Mouse (Mus musculus) erythroblast, adult 5-6 weeks (primary cell): ENCODE measurements around the gene Gpn3. TPM values are rescaled to one million over a fixed set of nuclear protein-coding genes. Genes with fewer than 3 reads are reported as not detected.

ENCODE experiments used
- ATAC-seq: replicated peaks from 2 replicates; pipeline ENCODE4 v1.8.0; 2016; ENCODE audit warnings: moderate number of reproducible peaks, mild to moderate bottlenecking, moderate TSS enrichment, inconsistent platforms; ENCODE audit not compliant: poor library complexity, low FRiP score, severe bottlenecking
- total RNA-seq, 2 experiments: library from RNA; stranded (forward) in 1 of 2; stranded (reverse) in 1 of 2; fragments of 150-400 nt in 1 of 2; fragments of 200-764, 138-1000 nt in 1 of 2; gene quantifications; 2 replicates each; pipeline versions ENCODE4 v1.2.3 to v1.2.4; 2015 to 2017; ENCODE audit warnings: low replicate concordance in 2 of 2

The Gpn3 gene
- total RNA-seq (2015; ENCODE audit: low replicate concordance), result 21.1 and 35.9 TPM in 2 replicates
- total RNA-seq (2017; ENCODE audit: low replicate concordance), result 25.0 and 53.7 TPM in 2 replicates

DNA sequence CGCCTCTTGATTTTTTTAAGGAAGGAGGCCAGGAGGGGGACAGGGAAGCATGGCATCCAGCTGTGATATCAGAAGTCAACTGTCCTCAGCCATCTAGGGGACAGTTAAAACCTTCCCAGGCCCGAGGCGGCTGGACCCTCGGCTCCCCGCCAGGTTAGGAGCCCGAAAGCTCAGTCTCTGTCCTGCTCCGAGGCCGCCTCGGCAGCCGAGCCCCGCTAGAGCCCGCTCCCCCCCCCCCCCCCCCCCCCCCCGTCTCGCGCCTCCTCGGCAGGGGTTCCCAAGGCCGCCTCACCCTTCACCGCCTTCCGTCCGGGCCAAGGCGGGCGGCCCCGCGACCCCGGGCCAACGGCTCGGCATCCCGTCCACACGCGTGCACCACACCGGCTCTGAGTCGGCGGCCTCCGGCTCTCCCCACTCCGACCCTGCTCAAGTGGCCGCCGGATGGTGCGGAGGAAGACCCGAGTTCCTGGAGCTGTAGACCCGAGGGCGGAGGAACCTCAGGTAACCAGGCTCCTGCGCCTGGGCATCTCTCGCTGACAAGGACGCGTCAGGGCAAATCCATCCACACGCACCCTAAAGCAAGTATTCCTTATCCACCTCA lies at the start of gene Gpn3:
Gpn3 (plus strand) TSS at position 286 of the 601 bp plus-strand sequence.
- ATAC-seq, result peak; percentile 71

DNA sequence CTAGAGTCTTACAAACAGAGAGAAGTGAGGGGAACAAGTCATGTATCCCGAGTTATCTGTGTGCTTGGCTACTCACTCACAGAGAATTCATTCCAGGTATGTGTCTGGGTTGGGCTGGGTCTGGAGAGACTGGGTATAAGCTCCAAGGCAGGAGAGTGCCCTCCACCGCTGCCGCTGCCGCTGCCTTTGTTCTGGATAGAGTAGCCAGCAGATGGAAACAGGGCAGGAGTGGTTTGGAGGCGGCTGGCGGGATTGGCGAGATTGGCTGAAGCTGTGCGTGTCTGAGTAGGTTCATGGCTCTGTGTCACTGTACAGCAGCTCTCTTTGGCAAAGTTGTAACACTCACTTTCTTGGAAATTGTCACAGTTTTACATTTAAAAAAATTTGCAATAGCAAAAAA lies 48.2 kb upstream of the Gpn3 start:
- ATAC-seq, result no peak

DNA sequence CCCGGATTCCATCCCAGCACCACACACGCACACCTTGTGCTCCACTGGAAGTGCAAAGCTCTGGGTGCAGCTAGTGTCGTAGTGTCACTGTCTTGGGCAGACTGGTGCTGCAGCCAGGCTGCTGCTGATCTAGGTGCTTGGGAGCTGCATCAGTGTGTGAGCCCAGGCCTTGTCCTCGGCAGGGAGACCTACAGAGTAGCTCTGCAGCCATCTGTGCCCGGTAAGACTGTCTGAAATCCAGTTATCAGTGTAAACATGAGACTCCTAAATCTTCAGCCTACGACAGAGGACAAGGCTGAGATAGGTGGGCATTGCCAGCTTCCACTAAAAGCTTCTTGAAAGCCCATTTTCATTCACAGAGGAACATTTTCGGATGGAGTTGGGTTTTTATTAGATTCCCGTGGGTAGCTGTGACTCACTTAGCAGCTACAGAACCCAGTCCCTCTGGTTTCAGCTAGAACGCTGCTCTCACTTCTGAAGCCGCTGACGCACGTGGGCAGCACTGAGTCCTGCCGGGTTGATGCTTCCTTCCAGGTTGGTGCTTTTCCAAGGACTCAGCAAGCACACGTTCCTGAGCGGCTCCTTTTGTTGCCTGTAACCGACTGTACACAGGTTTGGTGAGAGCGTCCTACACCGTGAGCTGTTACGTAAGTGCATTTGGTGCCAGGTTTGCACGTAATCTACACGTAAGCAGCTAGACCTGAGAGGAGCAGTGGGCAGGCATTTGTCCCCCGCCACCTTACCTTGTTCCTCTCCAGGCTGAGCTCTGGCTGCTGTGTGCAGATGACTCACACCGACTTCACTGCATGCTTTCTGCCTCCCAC lies 46.9 kb upstream of the Gpn3 start:
- no peak for ATAC-seq

DNA sequence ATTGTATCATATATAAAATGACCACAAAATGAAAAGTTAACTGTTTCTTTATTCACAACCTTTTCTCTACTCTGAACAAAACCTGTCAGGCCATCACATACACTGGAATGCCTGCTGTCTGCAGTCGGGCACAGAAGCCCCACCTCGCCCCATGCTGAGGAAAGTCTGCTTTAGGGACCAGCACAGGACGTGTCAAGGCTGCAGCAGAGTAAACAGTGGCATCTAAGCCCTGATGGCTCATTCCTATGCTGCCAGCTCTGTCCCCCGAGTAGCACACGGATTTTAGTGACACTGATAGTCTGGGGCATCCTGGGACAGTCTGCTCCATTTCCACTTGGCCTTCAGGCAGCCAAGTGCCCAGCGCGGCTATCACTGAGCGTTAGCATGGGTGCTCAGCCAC lies 46.2 kb upstream of the Gpn3 start:
- ATAC-seq, result no peak

DNA sequence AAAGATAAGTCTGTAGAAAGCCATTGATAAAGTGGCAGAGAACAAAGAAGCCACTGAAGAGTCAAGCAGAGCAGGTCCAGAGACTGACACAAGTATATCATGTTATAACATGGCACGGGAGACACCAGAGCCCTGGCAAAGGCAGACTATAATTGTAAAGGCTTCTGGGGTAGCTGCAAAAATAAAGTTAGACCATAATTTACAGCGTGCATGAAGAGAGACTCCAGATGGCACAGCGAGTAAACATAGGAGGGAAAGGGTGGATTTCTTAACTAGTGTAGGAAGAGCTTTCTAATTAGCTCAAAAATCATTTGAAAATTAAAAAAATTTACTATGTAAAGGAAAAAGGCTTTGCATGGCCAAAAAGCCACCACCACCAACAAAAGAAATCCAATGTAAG lies 44.4 kb upstream of the Gpn3 start:
- ATAC-seq, result no peak

DNA sequence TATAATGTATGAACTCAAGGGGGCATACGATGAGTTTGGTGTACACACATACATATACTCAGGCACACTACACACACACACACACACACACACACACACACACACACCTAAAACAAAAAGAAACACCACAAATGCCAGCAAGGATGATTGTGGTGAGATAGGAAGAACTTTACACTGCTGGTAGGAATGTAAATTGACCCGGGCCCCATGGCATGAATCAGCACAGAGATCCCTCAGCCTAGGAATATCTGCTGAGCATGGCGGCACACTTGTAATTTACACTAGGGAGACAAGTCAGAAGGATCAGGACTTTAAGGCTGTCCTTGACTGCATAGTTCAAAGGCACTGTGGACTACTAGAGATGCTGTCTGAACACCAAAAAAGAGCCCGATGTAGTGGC lies 41.4 kb upstream of the Gpn3 start:
- ATAC-seq, result no peak

DNA sequence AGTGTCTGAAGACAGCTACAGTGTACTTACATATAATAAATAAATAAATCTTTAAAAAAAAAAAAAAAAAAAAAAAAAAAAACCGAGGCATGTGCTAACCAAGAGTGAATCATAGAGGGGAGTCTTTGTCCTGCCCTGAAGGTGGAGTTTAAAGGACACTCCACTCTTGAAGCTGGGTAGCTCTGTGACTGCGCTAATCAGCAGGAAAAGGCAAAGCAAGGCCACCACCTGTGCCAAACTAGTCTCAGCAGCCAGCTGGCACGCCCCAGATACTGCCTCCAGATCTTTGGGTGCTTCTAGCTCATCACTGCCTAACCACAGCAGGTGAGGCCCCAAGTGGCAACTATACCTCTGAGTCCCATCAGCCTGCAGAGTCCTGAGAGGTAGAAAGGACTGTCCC lies 37.0 kb upstream of the Gpn3 start:
- no peak for ATAC-seq

DNA sequence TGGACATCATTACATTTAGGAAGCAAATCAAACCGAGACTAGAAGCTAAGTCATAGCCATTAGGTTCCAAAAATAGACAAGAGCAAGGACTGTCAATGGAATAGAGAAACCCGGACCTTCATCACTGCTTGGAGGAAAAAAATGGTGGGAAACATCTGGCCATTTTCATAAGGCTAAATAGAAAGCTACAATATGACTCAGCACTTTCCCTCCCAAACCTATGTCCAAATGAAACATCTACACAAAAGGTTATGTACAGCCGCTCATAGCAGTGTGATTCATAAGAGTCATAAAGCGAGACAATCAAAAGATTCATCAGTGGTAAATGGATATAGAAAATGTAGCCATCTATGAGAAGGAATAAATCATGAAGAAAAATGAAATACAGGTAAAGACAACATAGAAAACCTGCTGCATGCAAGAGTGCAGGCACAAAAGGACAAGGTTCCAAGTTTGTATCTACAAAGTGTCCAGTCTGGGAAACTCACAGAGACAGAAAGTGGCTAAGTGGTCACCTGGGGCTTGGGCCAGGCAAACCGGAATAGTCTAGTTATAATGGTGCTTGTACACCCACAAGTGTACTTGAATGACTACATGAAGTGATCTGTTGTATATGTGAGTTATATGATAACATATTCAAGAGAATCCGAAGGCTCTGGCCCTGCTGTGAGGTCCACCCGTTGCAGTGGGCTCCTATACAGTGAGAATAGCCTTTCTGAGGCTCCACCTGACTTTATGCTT lies 35.0 kb upstream of the Gpn3 start:
- no peak for ATAC-seq

DNA sequence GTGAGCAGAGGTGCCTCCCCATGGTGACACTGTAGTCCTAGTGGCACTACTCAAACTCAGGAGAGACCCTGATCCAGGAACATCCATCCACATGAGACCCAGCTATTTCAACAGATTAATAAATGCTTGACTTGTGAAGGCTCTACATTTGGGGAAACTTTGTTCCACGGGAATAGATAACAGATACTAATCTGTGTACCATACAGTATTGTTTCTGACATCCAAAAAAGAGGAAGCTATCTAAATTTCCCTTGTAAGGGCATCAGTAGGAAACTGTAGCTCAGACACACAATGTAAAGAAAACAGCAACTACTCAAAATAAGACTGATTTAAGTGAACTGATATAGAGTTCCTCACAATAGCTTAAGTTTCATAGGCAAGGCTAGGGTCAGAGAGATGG lies 28.8 kb upstream of the Gpn3 start:
- no peak for ATAC-seq

DNA sequence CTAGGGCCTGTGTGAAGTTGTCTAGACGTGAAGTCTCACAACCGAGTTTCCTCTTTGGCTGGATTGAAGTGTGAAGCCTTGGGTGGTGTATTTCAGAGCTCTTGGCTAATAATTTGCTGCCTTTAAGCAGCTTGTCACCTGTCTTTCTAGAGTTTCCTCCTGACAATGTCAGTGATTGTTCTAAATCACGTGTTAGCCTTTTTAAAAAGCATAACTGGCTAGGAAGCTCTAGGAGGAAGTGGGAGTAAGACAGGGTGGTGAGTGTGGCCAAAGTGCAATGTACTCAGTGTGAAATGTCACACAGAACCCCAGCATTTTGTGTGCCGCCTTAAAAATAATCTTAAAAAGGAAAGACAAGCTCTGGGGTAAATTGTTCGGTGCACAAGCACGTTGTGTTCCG lies 27.9 kb upstream of the Gpn3 start:
- ATAC-seq, result no peak

DNA sequence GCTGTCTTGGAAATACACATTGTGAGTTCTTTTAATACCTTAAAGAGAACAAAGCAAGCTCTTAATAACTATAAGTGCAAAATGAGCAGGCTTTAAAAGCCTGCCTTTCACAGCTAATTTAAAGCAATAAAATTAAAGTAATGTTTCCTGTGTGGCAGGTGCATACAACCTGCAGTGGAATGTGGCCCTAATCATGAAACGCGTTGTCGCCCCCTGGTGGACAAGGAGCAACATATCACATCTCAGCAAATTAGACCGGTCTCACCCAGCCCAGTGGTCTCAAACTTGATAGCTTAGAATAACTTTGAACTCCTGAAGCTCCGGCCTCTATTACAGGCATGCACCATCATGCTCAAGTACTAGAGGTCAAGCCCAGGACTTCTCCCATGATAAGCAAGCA lies 27.4 kb upstream of the Gpn3 start:
- peak; percentile 91 for ATAC-seq

DNA sequence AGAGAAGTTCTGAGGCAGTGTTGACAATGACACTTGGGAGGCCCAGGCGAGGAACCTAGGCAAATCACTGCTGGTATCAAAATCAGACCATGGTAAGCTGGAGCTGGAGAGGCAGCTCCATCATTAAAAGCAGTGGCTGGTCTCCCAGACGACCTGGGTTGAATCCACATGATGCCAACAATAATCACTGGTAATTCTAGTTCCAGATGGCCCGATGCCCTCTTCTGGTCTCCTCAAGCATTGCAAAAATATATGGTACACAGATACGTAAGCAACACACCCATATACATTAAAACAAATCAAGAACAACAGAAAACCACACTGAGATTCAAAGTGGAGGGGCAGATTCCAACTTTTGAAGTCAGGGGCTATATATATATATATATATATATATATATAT lies 25.9 kb upstream of the Gpn3 start:
- ATAC-seq, result no peak

DNA sequence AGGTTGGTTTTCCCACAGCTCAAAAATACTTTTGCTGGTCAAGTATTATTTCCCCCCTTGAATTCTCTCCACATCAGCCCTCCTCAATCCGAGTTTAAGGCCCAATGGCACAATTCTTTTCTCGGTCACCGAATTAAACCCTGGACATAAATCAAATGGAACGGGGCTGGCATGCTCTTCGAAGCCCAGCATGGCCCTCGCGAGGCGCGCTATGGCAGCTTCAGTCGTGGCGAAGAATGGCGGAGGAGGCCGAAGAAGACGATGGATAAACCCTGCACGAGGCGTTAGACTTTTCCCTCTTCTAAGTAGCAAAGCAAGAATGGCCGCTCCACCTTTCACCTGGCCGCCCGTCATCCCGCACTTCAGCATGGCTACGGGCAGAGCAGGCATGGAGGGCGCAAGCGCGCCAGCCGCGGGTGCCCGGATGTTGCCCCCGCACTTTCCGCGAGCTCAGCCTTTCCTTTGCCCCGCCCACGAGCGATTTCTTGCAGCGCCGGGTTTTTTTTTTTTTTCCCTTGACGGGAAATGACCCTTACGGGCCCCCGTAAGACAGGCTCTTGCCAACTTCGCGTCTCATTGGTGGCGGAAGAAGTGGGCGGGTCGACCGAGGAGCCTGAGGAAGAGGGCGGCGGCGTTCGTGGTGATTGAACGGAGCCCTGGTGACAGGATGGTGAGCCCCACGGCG lies 17.7 kb upstream of the Gpn3 start, which contains the start of the genes Rad9b and Vps29:
Rad9b (minus strand) TSS at position 427 of the 685 bp plus-strand sequence.
Vps29 (plus strand) TSS at position 563 of the 685 bp plus-strand sequence.
- ATAC-seq, result peak; percentile 98

DNA sequence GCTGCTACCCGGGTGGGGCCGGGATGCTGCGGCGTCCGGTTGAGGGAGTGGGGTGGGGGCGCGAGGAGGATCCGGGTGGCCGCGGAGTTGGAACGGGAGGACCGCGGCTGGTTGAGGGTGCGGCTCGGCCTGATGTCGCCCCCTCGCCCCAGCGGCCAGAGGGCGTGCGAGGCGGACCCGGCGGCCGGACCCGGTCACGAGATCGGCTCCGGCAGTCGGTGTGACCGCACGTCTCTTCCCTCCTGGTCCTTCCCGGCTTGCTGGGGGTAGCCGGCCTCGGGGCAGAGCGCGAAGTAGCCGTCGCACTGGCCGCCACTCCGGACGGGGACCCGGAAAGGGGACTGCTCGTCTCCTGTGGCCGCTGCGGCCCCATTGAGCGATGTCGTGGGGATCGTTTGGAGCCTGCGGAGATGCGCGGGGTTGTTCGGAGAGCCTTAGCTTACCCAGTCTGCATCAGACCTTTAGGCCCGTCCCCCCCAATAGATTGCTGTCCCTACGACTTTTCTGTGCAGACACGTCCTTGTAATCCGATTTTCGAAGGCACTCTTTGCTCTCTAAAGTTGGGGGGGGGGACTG lies 17.1 kb upstream of the Gpn3 start:
- ATAC-seq, result peak; percentile 10; the same call in 1 of the 2 replicates

DNA sequence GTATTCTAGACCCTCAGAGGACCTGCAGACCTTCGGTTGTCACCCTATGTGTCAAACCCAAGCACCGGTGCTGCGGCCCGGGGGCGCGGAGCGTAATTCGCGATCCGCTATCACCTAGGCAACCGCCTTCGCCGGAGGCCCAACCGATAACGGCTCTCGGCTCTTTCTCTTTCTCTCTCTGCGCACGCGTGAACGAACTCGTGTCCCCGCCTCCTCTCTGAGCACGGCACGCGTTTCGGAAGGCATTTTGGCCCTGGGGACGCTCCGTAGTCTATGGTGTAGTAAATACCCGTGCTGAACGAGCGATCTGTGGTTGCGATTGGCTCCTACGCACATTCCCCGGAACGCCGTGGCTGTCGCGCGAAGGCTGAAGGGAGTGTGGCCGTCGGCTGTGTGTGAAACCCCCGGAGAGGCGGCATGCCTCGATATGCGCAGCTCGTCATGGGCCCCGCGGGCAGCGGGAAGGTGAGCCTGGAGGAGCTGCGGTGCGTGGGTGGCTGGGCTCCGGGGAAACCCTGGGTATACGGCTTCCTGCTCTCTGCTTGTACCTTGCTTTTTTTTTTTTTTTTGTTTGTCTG lies 605 bp downstream of the Gpn3 start, which contains the start of gene Fam216a:
Fam216a (minus strand) TSS at position 173 of the 578 bp plus-strand sequence.
- ATAC-seq, result peak; percentile 93

DNA sequence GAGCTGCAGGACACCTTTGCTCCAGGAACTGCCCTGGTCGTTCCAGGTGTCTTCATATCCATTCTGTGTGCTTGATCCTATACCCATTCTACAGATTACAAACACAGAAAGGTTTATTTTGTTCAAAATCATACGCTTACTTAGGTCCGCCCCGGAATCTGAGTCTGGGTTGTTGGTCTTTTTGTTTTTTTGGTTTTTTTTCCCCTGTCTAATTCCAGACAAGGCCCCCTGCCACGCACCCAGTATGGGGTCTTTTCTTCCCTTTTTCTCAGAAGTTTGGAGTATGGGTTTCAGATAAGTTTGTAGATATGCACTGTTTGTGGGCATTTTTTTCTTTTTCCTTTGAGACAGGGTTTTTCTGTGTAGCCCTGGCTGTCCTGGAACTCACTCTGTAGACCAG lies 1.2 kb downstream of the Gpn3 start:
- ATAC-seq, result no peak

DNA sequence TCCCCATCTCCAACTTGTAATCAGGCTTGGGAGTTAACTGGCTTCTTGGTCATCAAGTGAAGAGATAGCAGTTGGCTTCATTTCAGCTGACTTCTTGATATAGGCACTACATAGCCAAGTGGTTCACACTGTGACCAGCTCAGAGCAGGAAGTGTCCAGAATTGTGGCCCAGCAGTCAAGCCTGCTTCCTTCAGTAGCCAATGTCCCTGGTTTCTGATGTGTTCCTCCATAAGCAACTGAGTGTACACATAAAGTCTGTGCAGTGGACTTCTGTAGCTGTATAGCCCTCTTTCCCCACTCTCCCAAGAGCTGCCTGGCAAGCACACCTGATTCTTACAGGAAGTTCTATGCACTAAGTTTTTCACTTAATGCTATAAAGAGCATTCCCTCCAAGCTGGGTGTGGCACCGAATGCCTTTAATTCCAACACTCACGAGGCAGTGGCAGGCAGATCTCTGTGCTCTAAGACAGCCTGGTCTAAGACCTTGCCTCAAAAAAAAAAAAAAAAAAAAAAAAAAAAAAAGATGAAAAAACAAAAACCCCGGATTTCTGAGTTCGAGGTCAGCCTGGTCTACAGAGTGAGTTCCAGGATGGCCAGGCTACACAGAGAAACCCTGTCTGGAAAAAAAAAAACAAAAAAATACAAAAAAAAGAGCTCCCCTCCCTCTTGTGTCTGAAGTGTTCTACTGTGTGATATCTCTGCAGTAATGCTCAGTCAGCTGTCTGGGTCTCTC lies 5.6 kb downstream of the Gpn3 start:
- ATAC-seq, result no peak

DNA sequence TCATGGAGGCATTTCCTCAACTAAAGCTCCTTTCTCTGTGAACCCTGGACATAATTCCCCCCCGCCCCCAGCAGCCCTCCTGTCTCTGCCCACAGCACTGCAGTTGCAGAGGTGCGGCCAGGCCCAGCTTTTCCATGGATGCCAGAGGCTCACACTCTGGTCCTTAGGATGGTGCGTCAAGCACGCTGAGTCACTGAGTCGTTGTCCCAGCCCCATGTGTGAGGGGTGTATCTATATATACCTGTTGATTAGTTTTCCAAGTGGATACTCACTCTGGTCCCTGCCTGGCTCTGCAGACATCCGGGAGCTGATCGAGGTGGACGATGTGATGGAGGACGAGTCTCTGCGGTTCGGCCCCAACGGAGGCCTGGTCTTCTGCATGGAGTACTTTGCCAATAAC lies 6.5 kb downstream of the Gpn3 start:
- no peak for ATAC-seq
